Mouse (Mus musculus) limb, embryonic 15.5 days (tissue): ENCODE results near the gene Nrros. TPM values are rescaled to one million over a fixed set of nuclear protein-coding genes. Genes with fewer than 3 reads are reported as not detected.

Experiments used
- ATAC-seq: fragments of 200-750 bp; cut with Nextera tagmentation; 2 replicates; pipeline ENCODE4 v1.8.0; 2017; ENCODE audit warnings: low read depth, moderate TSS enrichment; ENCODE audit not compliant: insufficient number of reproducible peaks, low FRiP score, low TSS enrichment
- H3K27ac ChIP-seq: fragments of 300-500 bp; sonication (generic); 2 replicates; pipeline ENCODE4 v1.5.1; 2015; ENCODE audit warnings: moderate library complexity, mild to moderate bottlenecking, inconsistent platforms
- H3K27me3 ChIP-seq: fragments of 300-500 bp; sonication (generic); 2 replicates; pipeline ENCODE4 v1.6.1; 2015; ENCODE audit warnings: inconsistent platforms
- H3K36me3 ChIP-seq: fragments of 300-500 bp; sonication (generic); 2 replicates; pipeline ENCODE4 v1.6.1; 2015; ENCODE audit warnings: inconsistent platforms
- H3K4me1 ChIP-seq: fragments of 300-500 bp; sonication (generic); 2 replicates; pipeline ENCODE4 v1.6.1; 2015; ENCODE audit warnings: inconsistent platforms
- H3K4me2 ChIP-seq: fragments of 300-500 bp; sonication (generic); 2 replicates; pipeline ENCODE4 v1.6.1; 2015; ENCODE audit warnings: mild to moderate bottlenecking, inconsistent platforms
- H3K4me3 ChIP-seq: fragments of 300-500 bp; sonication (generic); 2 replicates; pipeline ENCODE4 v1.5.1; 2015; ENCODE audit warnings: mild to moderate bottlenecking, inconsistent platforms
- H3K9ac ChIP-seq: fragments of 300-500 bp; sonication (generic); 2 replicates; pipeline ENCODE4 v1.6.1; 2015; ENCODE audit warnings: inconsistent platforms
- H3K9me3 ChIP-seq: fragments of 300-500 bp; sonication (generic); 2 replicates; pipeline ENCODE4 v1.6.1; 2016; ENCODE audit warnings: inconsistent platforms
- WGBS: fragments of 180-500 bp; shearing (Covaris S2); methylation state at CpG from one replicate; pipeline ENCODE4 v1.1.7; 2015; 5-methylcytosine and 5-hydroxymethylcytosine counted together
- polyA plus RNA-seq: library from polyadenylated mRNA; unstranded; fragments of >200 nt; fragmentation: Nextera tagmentation; extraction: Ambion mirVana; gene quantifications from 2 replicates; pipeline ENCODE4 v1.2.1, GENCODE M21; 2015

Gene Nrros
- polyA plus RNA-seq, 1 experiment from 2014 or later = 21.3 TPM

DNA sequence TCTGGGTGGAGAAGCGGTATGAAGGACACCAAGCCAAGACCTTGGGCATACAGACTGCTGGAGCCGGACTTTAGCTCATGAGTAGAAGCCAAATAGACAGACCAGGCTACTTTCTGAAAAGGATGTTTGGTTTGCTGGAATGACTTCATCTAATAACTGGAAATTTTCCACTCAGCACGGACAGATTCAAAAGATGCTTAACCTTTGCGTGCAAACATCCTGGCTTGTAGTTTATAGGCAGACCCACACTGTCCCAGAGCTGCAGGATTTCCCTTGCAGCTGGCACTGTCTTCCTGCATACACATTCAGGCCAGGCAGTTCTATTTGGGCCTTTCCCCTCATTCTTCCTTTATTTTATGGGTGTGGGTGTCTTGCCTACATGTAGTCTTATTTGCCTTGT is 38.3 kb downstream of the Nrros start:
- no peak overlapping the region for H3K9ac ChIP-seq
- H3K4me3 ChIP-seq = no peak overlapping the region
- 79% methylated on average over 4 of the region's 4 CpGs for WGBS
- H3K36me3 ChIP-seq = no peaks in the 10 kb centered on the region
- no peak overlapping the region for H3K27ac ChIP-seq
- ATAC-seq = no peak
- no peak overlapping the region for H3K4me2 ChIP-seq
- H3K9me3 ChIP-seq = no peaks in the 10 kb centered on the region
- H3K4me1 ChIP-seq = no peaks in the 10 kb centered on the region
- no peaks in the 10 kb centered on the region for H3K27me3 ChIP-seq

DNA sequence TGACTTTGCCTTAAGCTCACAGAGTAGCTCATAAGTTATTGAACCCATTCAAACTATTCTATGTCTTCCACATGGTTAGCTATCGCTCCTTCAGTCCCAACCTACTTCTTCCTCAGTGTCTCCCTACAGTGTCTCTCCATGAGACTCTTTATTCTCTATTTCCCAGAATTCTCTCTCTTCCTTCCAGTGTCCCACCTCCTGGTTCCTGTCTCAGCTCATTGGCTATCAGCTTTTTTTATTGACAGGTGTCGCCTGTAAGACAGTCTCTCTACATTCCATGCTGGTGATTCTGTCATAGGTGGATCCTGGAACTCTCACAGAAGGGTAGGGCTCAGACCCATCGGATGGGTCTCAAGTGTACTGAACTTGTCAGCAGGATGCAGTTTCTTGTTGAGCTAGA is 40.0 kb downstream of the Nrros start:
- no peak overlapping the region for H3K27ac ChIP-seq
- no peaks in the 10 kb centered on the region for H3K9me3 ChIP-seq
- ATAC-seq = no peak
- H3K9ac ChIP-seq = no peak overlapping the region
- no peaks in the 10 kb centered on the region for H3K36me3 ChIP-seq
- no peaks in the 10 kb centered on the region for H3K27me3 ChIP-seq
- WGBS = 86% methylated on average over 3 of the region's 3 CpGs
- H3K4me2 ChIP-seq = no peak overlapping the region
- H3K4me3 ChIP-seq = no peak overlapping the region
- H3K4me1 ChIP-seq = no peaks in the 10 kb centered on the region

DNA sequence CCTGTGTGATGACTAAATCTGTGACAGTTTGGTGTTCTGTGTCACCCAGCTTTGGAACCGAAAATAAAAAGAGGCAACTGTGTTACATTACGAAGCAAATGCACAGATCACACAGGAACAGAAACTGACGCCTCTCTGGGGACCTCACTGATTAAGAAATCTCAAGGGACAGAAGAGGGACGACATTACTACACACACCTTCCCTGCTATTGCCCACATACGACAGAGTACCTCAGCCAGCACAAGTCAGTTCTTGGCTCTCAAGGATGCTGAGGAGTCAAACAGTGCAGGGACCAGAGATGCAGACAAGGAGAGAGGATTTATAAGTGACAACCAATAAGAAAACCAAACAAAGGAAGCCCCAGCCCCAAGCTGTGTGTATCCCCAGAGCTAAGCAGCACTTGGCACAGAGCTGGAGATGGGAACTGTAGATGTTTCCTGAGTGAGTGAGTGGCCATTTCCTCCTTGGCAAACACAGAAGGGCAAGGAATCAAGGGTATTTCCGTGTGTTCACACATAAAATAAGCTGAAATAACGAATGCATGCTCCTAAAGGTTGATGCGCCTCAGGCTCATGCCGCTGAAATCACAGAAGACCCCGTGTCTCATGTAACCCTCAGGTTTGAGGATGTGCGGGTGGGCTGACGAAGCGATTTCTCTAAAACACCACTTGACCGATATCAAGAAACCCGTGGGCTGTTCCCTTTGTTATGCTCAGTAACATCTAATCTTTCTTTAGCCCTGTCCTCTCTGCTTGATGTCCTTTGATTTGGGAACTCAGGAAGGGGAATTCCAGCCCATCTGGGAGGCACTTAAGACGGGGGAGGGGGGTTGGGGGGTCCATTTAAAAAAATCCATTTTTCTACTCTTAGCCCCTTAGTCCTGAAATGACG is 40.7 kb downstream of the Nrros start:
- 0 out of 2 replicates have a peak overlapping the region, but pooled peaks have one; percentile 22 for H3K27ac ChIP-seq
- ATAC-seq = no peak
- no peaks in the 10 kb centered on the region for H3K4me1 ChIP-seq
- H3K4me2 ChIP-seq = no peak overlapping the region
- no peak overlapping the region for H3K9ac ChIP-seq
- H3K27me3 ChIP-seq = no peaks in the 10 kb centered on the region
- H3K36me3 ChIP-seq = no peaks in the 10 kb centered on the region
- no peak overlapping the region for H3K4me3 ChIP-seq
- WGBS = 70% methylated on average over 17 of the region's 17 CpGs
- H3K9me3 ChIP-seq = no peaks in the 10 kb centered on the region

GRCm38 (mm10) chr16:32124020-32124419 is 41.4 kb downstream of the Nrros start:
- no peaks in the 10 kb centered on the region for H3K27me3 ChIP-seq
- no peak overlapping the region for H3K4me3 ChIP-seq
- ATAC-seq = no peak
- H3K9ac ChIP-seq = no peak overlapping the region
- no peaks in the 10 kb centered on the region for H3K36me3 ChIP-seq
- no peak overlapping the region for H3K4me2 ChIP-seq
- 0 out of 2 replicates have a peak overlapping the region, but pooled peaks have one; percentile 22 for H3K27ac ChIP-seq
- no peaks in the 10 kb centered on the region for H3K9me3 ChIP-seq
- WGBS = 88% methylated on average over 7 of the region's 7 CpGs
- no peaks in the 10 kb centered on the region for H3K4me1 ChIP-seq

GRCm38 (mm10) chr16:32120454-32120853 is 44.9 kb downstream of the Nrros start:
- Histone ChIP-seq H3K27me3 (no peaks in the 10 kb centered on the region), H3K27ac (no peak overlapping the region), H3K36me3 (no peaks in the 10 kb centered on the region), H3K9me3 (no peaks in the 10 kb centered on the region), H3K9ac (no peak overlapping the region), H3K4me1 (no peaks in the 10 kb centered on the region; the same call in 1 of the 2 replicates), H3K4me3 (no peak overlapping the region), H3K4me2 (no peak overlapping the region)
- WGBS = 75% methylated on average over 3 of the region's 3 CpGs
- no peak for ATAC-seq

- WGBS = 35% methylated on average over 5 of the region's 5 CpGs
- no peak overlapping the region for H3K4me3 ChIP-seq
- no peak overlapping the region for H3K4me2 ChIP-seq
- no peak overlapping the region for H3K9ac ChIP-seq
- H3K27me3 ChIP-seq = no peaks in the 10 kb centered on the region
- no peaks in the 10 kb centered on the region for H3K9me3 ChIP-seq
- H3K4me1 ChIP-seq = peaks cover 6% of the 10 kb centered on the region
- H3K27ac ChIP-seq = peak overlapping the region; percentile 39; the same call in 1 of the 2 replicates
- no peaks in the 10 kb centered on the region for H3K36me3 ChIP-seq
- no peak for ATAC-seq
Observed at GRCm38 (mm10) chr16:32116186-32116585, 49.2 kb downstream of the Nrros start.

DNA sequence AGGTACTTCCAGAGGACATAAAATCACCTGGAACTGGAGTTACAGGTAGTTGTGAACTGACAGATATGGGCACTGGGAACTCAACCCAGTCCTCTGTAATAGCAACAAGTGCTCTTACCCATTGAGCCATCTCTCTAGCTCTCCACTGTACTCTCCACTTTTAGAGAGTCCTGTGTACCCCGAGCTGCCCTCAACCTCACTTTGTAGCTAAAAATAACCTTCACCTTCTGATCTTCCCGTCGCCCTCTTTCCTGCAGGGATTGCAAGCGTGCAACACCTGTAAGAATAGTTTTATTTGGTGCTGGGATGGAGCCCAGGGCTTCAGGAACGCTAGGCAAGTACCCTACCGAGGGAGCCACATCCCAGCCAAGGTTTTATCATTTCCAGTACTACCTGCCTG is 49.6 kb downstream of the Nrros start:
- peaks cover 6% of the 10 kb centered on the region for H3K4me1 ChIP-seq
- H3K9ac ChIP-seq = no peak overlapping the region

GRCm38 (mm10) chr16:32114968-32115695 is 50.3 kb downstream of the Nrros start:
- Histone ChIP-seq H3K4me3 (no peak overlapping the region), H3K9me3 (no peaks in the 10 kb centered on the region), H3K4me2 (no peak overlapping the region), H3K27ac (peak overlapping the region; percentile 33; the same call in 1 of the 2 replicates), H3K9ac (no peak overlapping the region), H3K4me1 (peaks cover 6% of the 10 kb centered on the region), H3K27me3 (no peaks in the 10 kb centered on the region), H3K36me3 (no peaks in the 10 kb centered on the region)
- ATAC-seq = no peak
- WGBS = 10% methylated on average over 15 of the region's 15 CpGs

More for the DNA sequence above, 49.6 kb downstream of the Nrros start:
- Histone ChIP-seq H3K27ac (peak overlapping the region; percentile 39; the same call in 1 of the 2 replicates), H3K9me3 (no peaks in the 10 kb centered on the region), H3K36me3 (no peaks in the 10 kb centered on the region), H3K4me3 (no peak overlapping the region), H3K27me3 (no peaks in the 10 kb centered on the region), H3K4me2 (no peak overlapping the region)
- no peak for ATAC-seq
- WGBS = 47% methylated on average over 6 of the region's 6 CpGs

DNA sequence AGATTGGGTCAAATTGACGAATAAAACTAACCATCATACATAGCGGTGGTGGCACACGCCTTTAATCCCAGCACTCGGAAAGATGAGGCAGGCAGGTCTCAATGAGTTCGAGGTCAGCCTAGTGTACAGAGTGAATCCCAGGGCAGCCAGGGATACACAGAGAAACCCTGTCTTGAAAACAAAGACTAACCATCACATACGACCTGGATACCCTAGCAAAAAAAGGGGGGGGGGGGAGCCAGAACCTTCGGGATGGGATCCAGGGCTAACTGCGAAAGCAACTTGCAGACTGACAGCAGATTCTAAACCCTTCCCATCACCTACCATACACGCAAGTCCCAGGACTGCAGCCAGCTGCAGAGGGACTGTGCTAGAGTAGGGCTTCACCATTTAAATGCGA is 51.0 kb downstream of the Nrros start:
- 84% methylated on average over 10 of the region's 10 CpGs for WGBS
- H3K27me3 ChIP-seq = no peaks in the 10 kb centered on the region
- no peak overlapping the region for H3K4me2 ChIP-seq
- peaks cover 6% of the 10 kb centered on the region for H3K4me1 ChIP-seq
- peak overlapping the region; percentile 33; the same call in 1 of the 2 replicates for H3K27ac ChIP-seq
- H3K4me3 ChIP-seq = no peak overlapping the region
- no peak for ATAC-seq
- no peak overlapping the region for H3K9ac ChIP-seq
- H3K9me3 ChIP-seq = no peaks in the 10 kb centered on the region
- peaks cover 3% of the 10 kb centered on the region; the same call in 1 of the 2 replicates for H3K36me3 ChIP-seq

DNA sequence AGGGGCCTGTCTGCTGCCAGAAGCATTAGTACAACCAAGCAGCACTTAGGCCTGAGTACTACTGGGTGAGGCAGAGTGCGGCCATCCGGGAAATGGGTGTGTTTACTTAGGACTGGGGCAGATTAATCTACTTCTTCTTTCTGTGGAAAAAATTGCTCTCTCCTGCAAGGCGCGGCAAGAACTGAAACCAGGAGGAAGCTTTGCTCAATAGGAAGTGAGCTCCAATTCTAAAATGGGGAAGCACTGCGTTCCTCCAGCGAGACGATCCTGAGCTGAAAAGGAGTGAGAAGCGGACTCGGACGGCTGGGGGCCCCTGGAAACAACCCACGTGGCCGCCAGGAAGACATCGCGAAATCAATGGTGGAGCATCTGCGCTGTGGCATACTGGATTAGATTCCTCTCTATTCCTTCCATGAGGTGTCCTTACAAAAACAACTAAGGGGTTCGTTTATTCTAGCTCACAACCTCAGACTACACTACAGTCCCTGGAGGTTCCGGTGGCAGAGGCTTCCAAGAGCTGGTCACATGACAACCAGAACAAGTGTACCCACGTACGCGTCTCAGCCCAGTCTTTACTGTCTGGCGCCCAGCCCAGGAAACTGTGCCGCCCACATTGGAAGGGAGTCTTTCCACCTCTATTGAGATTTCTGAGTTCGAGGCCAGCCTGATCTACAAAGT is 51.7 kb downstream of the Nrros start:
- ATAC-seq = no peak; the same call in 1 of the 2 replicates
- Histone ChIP-seq H3K27me3 (no peaks in the 10 kb centered on the region), H3K9ac (no peak overlapping the region), H3K4me2 (no peak overlapping the region), H3K4me1 (peaks cover 6% of the 10 kb centered on the region), H3K27ac (no peak overlapping the region; the same call in 1 of the 2 replicates), H3K4me3 (no peak overlapping the region), H3K9me3 (no peaks in the 10 kb centered on the region), H3K36me3 (peaks cover 9% of the 10 kb centered on the region)
- 62% methylated on average over 23 of the region's 23 CpGs for WGBS

- no peak overlapping the region for H3K4me3 ChIP-seq
- no peaks in the 10 kb centered on the region for H3K27me3 ChIP-seq
- H3K27ac ChIP-seq = no peak overlapping the region
- 60% methylated on average over 15 of the region's 15 CpGs for WGBS
- H3K9ac ChIP-seq = no peak overlapping the region
- no peak for ATAC-seq
- no peak overlapping the region for H3K4me2 ChIP-seq
- H3K9me3 ChIP-seq = no peaks in the 10 kb centered on the region
- H3K4me1 ChIP-seq = peaks cover 6% of the 10 kb centered on the region
- H3K36me3 ChIP-seq = peaks cover 27% of the 10 kb centered on the region
Observed at GRCm38 (mm10) chr16:32110951-32111699, 54.3 kb downstream of the Nrros start.
